Mouse (Mus musculus) spleen, adult 2 months (tissue): ENCODE measurements at regions not wholly inside any gene's neighbourhood (a gene's known extent, or its start where the extent isn't known, plus 50 kb on each side); places are given as distances from the start of the nearest gene placed in this dataset.

Source experiments
- CTCF ChIP-seq: fragments of 200-500 bp; IDR thresholded peaks from 2 replicates; pipeline ENCODE4 v1.5.1; 2011; ENCODE audit warnings: mild to moderate bottlenecking, inconsistent platforms; ENCODE audit not compliant: insufficient read depth, insufficient read length, insufficient replicate concordance; ENCODE audit errors: extremely low read depth
- POLR2A ChIP-seq: fragments of 200-500 bp; IDR thresholded peaks from 2 replicates; pipeline ENCODE4 v1.6.1; 2011; ENCODE audit warnings: low read depth, low read length, inconsistent platforms

GRCm38 (mm10) chr7:63990312-63991028 lies 51.8 kb upstream of the Klf13 start:
- no peak for TF ChIP-seq POLR2A
- TF ChIP-seq CTCF, result no peak
